Mouse (Mus musculus): Measurements from ENCODE around the gene Sirt6. TPM values are rescaled to one million over a fixed set of nuclear protein-coding genes. Genes with fewer than 3 reads are reported as not detected.

The Sirt6 gene
- total RNA-seq, 2 experiments from 2014 or later: 12.8 to 14.2 TPM

DNA sequence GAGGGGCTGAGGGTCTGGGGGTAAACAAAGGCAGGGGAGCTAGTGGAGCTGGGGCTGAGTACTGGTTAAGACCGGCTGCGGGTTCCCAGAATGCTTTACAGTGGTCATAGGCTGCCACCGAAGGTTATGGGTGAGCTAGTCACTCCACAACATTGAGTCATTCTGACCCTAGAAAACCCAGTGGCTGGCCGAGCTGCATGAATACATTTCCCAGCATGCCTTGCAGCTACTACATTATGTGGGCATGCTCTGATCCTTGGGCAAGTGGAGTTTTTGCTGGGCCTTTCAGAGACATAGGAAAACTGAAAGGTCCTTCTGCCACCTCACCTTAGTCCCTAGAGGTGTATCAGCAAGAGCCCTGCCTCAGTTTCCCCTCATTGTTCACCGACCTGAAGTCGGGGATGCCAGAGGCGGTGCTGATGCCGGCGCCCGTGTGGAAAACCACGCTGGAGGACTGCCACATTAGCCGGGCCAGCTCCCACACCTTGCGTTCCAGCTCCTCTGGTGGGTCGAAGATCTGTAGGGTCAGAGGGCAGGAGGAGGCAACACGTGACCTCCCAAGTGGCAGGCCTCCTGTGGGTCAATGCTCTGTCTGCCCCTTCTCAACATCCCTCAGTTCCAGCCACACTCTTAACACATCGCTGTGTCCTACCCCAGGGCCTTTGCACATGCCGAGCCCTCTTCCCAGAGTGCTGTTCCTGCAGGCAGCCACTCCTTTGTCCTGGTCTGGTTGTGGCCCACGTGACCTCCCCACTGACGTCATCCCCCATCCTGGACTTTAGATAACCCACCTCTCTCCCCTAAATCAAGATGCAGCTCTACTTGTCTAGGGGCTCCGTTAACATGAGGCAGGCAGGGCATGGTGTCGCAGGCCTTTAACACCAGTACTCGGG is 1.2 kb downstream of the Sirt6 start:
- no peak for DNase-seq
- intact Hi-C loops (cut with DNase I): no loop called here

GRCm38 (mm10) chr10:81623441-81623840 is 4.2 kb downstream of the Sirt6 start:
- intact Hi-C loops (cut with DNase I): loop anchor here (5.0 kb wide), 1 partner anchor 549 kb away; no protein-coding TSS in a partner anchor
- no peak for DNase-seq

DNA sequence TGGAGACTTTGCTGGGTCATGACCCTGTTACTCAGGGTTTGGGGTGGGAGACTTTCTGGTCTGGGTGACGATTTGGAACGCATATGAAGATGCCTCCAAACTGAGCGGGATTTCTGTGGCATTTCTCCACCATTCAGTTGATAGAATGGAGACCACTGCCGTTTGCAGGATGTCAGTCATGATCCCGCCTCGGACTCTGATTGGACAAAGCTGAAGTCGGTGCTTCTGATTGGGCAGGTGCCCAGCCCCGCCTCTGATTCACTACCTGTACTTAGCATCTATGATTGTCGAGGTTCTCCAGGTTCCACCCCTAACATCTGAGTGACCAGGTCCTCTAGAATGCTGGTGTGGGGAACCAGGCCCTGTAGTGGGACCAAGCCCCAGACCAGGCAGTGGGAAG is 6.8 kb downstream of the Sirt6 start:
- intact Hi-C loops (cut with DNase I): loop anchor here (5.0 kb wide), 1 partner anchor 552 kb away; no protein-coding TSS in a partner anchor
- no peak for DNase-seq

GRCm38 (mm10) chr10:81619976-81620375 is 7.6 kb downstream of the Sirt6 start:
- intact Hi-C loops (cut with DNase I): loop anchor here (5.0 kb wide), 1 partner anchor 552 kb away; no protein-coding TSS in a partner anchor
- no peak for DNase-seq

- intact Hi-C loops (cut with DNase I): no loop called here
- no peak for DNase-seq
Observed at GRCm38 (mm10) chr10:81615486-81615885, 12.1 kb downstream of the Sirt6 start.

DNA sequence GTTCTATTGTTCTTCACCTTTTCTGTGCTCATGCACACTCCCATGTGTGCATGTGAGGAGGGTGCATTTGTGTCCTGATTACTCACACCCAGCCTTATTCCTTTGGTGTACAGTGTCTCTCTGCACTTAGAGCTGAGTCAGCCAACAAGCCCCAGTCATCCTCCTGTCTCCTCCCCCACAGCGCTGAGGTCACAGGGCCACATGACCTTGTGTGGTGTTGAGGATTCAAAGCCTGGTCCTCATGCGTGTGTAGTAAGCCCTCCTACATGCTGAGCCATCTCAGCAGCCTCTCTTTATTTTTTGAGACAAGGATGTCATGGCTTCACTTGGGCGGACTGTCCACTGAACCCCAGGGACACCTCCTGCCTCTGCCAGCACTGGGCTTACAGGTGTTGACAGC is 14.8 kb downstream of the Sirt6 start:
- DNase-seq: no peak
- intact Hi-C loops (cut with DNase I): no loop called here

DNA sequence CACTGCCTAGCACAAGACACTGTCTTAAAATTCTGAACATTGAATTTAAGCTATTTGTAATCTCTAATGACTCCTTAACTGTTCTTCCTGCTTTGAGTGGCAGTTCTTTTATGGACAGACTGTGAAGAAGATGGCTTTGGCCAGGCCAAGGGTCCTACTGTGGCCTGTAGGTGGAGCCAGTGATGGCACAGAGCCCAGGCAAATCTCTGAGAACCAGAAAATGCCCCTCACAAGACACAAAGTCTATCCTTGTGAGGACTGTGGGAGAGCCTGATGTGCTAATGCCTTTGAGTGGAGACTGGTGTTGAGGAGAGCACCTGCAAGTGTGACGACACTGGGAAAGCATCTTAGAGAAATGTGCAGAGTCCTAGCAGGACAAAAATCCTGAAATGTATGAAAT is 19.3 kb downstream of the Sirt6 start:
- no peak for DNase-seq
- intact Hi-C loops (cut with DNase I): loop anchor here (5.0 to 10.0 kb wide), 2 partner anchors 54 to 564 kb away; partner anchors contain the start of gene Aes

DNA sequence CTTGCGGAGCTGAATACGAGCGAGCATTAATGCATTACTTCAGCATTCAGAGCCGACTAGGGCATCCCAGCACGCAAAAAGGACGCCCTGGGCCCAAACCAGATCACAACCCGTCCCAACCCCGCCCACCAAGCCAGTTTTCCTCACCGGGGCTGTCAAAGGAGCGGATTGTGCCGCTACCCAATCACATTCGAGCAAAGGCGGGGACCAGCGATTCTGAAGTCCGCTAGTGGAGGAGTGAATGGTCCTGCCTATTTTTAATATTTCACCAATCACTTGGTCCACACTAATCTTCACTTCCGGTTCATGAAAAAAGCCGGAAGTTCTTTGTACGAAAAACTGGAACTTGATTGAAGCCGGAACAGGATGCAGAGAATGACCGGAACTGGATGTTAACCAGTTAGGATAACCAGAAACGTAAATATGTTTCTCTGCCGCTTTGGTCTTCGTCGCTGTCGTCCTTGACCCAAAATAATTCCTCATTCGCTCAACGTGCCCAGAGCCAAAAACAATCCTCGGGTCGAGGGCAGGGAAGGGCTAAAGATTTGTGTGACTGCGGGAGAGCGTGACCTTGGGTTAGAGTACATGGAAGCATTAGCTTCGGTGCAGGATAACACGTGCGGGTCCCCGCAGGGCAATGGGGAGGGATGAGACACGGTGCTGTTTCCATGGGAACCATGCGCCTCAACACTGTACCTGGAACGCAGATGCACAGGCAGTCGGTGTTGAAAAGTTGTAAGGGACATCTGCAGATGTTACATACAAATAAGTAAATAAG is 21.4 kb downstream of the Sirt6 start, which contains the start of gene BC025920:
BC025920 (plus strand) TSS at position 297 of the 778 bp plus-strand sequence.
- intact Hi-C loops (cut with DNase I): loop anchor here (2.0 to 10.0 kb wide), 3 partner anchors 51 to 566 kb away; partner anchors contain the start of gene Aes
- DNase-seq: peak; percentile 97

GRCm38 (mm10) chr10:81605666-81605973 is 22.0 kb downstream of the Sirt6 start:
- intact Hi-C loops (cut with DNase I): loop anchor here (2.0 to 10.0 kb wide), 3 partner anchors 51 to 567 kb away; partner anchors contain the start of gene Aes
- DNase-seq: no peak

DNA sequence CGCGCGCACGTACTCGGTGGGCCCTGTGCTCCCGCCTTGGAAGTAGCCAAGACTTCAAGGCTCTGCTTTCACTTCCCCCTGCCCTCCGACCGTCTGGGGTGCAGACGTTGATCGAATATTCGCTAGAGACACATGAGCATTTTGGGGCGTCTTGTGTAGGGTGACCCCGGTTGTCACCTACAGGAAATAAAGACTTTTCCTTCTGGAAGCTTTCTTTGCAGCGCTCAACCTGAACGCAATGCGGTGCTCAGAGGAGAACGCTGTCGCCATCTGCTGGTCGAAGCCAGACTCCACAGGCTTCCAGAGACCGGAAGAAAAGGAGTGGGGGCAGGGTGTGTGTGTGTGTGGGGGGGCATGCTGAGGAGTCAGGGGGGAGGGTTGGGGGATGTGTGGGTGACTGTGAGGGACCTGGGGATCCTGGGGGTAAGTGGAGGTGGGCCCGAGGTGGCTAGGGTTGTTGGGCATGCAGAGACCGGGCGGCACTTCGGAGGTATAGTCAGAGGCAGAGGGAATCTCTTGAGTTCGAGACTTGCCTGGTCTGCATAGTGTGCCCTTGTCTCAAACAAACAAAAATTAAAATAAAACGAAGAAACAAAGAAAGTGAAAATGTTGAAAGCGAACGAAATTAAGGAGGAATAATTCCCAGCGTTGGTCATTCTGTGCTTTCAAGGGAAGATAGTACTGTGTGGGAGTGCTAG is 22.5 kb downstream of the Sirt6 start:
- intact Hi-C loops (cut with DNase I): loop anchor here (2.0 to 10.0 kb wide), 3 partner anchors 50 to 567 kb away; partner anchors contain the start of gene Aes
- peak; percentile 92 to 95 for DNase-seq

DNA sequence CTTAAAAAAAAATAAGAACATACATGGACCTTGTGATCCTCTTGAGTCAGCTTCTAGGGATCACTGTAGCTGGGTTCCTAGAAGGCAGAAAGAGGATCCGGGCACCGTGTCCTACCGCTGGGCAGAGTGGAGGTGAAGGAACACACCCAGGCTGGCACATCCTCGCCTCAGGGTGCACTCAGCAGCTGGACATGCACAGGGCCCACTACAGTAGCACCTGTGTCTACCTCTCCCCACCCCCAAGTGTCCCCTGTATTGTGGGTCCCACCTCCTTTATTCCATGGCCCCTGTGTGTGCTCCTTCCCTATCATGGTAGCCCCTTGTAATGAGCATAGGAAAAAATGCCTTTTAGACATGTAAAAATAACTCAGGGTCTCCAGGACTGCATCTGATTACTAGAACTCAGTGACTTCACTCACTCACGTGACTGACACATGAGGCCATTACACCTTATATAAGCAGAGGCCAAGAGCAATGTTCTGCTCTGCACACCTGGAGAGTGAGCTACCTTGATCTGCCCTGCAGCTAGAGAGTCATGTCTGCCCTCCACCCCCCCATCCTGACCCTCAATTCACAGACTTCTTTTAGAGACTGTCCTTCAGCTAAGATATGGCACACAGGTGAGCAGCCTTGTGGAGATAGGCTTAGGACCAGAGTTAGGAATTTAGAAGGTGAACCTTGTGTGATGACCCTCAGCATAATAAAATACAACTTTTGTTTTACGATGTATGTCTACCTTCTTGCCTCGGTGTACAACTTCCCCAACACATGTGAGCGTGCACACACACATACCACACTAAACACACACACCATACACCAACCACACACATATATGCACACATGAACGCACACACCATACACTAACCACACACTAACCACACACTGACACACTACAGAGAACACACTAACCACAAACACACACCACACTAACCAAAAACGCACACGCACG is 23.3 kb downstream of the Sirt6 start:
- intact Hi-C loops (cut with DNase I): loop anchor here (2.0 to 10.0 kb wide), 2 partner anchors 49 to 101 kb away; partner anchors contain the start of gene Aes
- DNase-seq: no peak

DNA sequence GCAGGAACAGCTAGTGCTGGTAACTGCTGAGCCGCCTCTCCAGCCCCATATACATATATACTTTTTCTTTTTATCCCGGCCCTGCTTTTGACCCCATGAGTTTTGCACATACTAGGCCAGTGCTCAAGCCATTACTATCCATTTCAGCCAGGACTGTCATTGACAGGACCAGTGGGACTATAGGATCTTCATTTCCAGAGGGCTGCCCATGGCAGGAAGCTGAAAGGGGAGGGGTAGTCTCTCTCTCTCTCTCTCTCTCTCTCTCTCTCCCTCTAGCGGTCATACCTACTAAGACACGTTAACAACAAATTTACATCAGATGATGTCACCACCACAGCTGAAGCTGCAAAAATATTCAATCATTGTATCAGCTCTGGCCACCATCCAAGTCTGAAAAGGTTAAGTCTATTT is 24.9 kb downstream of the Sirt6 start:
- peak; percentile 41 to 51 for DNase-seq
- intact Hi-C loops (cut with DNase I): loop anchor here (10.0 kb wide), 1 partner anchor 48 kb away; the partner anchor contains the start of gene Aes

DNA sequence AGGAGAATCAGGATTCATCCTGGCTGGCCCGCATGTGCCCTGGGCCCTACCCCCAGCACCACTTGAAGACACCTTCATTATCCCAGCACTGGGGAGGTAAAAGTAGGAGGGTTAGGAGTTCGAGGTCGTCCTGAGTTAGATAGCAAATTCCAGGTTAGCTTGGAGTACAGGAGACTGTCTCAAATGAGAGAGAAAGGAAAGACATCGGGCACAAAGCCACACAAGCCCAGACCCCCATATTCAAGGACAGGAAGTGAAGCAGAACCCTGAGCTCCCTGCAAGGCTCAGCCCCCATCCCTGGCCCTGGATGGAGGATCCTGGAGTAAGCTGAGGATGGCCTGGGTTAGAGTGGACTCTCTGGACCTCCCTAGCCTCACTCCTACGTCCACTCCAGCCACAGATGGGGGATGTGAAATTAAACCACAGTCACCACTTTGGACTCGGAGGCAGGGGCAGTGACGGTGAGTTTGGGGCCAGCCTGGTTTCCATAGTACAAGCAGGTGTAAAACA is 26.1 kb downstream of the Sirt6 start:
- intact Hi-C loops (cut with DNase I): loop anchor here (10.0 kb wide), 1 partner anchor 47 kb away; the partner anchor contains the start of gene Aes
- no peak for DNase-seq

- peak; percentile 95 to 96 for DNase-seq
- intact Hi-C loops (cut with DNase I): loop anchor here (10.0 kb wide), 1 partner anchor 46 kb away; the partner anchor contains the start of gene Aes
Observed at GRCm38 (mm10) chr10:81600738-81601203, 26.8 kb downstream of the Sirt6 start, which contains the start of gene Tle6. Gene Tle6, minus strand, starts transcription at chr10:81601073.

DNA sequence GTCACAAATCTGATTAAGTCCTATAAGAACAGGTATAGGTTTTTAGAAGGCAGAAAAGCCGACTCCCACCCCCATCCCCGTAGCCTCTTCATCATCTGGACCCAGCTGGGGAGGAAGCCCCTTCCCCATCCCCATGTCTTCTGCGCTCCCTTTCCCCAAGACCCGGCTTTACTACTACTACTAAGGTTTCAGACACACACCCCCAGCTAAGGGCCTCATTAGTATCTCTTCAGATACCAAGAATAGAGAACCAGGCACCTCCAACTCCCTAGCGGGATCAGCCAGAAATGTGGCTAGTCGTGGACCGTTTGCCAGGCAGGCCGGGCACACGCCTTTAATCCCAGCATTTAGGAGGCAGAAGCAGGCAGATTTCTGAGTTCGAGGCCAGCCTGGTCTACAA is 27.5 kb downstream of the Sirt6 start:
- no peak for DNase-seq
- intact Hi-C loops (cut with DNase I): loop anchor here (10.0 kb wide), 1 partner anchor 45 kb away; the partner anchor contains the start of gene Aes

- DNase-seq: no peak
- intact Hi-C loops (cut with DNase I): loop anchor here (2.0 to 10.0 kb wide), 2 partner anchors 27 to 45 kb away; partner anchors contain the start of gene Aes
Observed at GRCm38 (mm10) chr10:81599630-81600029, 28.0 kb downstream of the Sirt6 start.

GRCm38 (mm10) chr10:81598871-81599270 is 28.7 kb downstream of the Sirt6 start:
- no peak for DNase-seq
- intact Hi-C loops (cut with DNase I): loop anchor here (2.0 kb wide), 1 partner anchor 26 kb away; no protein-coding TSS in a partner anchor

- intact Hi-C loops (cut with DNase I): loop anchor here (2.0 kb wide), 1 partner anchor 26 kb away; no protein-coding TSS in a partner anchor
- DNase-seq: no peak
Observed at GRCm38 (mm10) chr10:81598342-81598741, 29.3 kb downstream of the Sirt6 start.
